In the genomic region with DNA sequence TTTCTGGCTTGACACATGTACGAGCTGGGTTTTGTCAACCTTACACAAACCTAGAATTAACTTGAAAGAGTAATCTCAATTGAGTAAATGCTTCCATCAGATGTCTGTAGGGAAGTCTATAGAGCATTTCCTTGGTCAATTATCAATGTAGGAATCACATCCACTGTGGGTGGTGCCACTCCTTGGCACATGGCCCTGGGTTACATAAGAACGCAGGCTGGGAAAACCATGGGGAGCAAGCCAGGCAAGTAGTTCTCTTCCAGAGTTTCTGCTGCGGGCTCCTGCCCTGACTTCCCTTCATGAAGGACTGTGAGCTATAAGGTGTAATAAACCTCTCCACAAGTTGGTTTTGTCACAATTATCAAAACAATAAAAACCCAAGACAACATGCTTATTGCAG, we compare ENCODE assay signal across 16 mouse cellular contexts.
DNase-seq lines count a peak whose midpoint lies in the region; ATAC-seq lines count a peak whose summit lies in the region.
"Had no signal": no experiment of that assay in that cellular context is flagged by ENCODE, and none has a peak within 500 bp of the region (broad histone marks: within the 10 kb centered on the region; RNA-seq: fewer than 3 reads in every experiment).

No protein-coding gene starts in this region.

- DNase-seq in frontal cortex, postnatal 10 days (ENCODE audit: low spot score in 2 of 2), result no peak
- DNase-seq in left cerebral cortex, adult 18-20 months (ENCODE audit: low spot score in 2 of 2), result peak; percentile 29 to 42
- DNase-seq in left cerebral cortex, adult 9 months (ENCODE audit: low spot score in 2 of 2), result no peak
- peak; percentile 64 for DNase-seq in brain, adult 2 months (ENCODE audit: low read depth, low spot score)
- peak; percentile 48 to 69 for DNase-seq in cerebellum, postnatal 25 days
- no peak for DNase-seq in urinary bladder, postnatal 10 days (ENCODE audit: low spot score)
- DNase-seq in spleen, postnatal 10 days (ENCODE audit: low spot score in 2 of 2), result no peak
- DNase-seq: B cell, adult 2 months; heart, adult 18-20 months; heart, postnatal 4 days; liver, embryonic 13.5 days; spleen, adult 18-20 months had no signal

- peak; percentile 44; the same call in 1 of the 2 replicates for ATAC-seq in frontal cortex, adult (ENCODE audit: low TSS enrichment)
- ATAC-seq: forebrain, embryonic 16.5 days; hindbrain, postnatal 0 days; midbrain, embryonic 15.5 days had no signal

Comparison
In these comparisons a context has a peak if more than half of its experiments do, and no peak if none do; other contexts are left out.
1. DNase-seq: peak in left cerebral cortex, adult 18-20 months (2 of 2), brain, adult 2 months (single experiment) and cerebellum, postnatal 25 days (2 of 2); none in frontal cortex, postnatal 10 days (0 of 2), left cerebral cortex, adult 9 months (0 of 2), urinary bladder, postnatal 10 days (single experiment) and spleen, postnatal 10 days (0 of 2).